Mouse (Mus musculus) forebrain, embryonic 11.5 days (tissue): ENCODE results near the gene Srgap3. TPM values are rescaled to one million over a fixed set of nuclear protein-coding genes. Genes with fewer than 3 reads are reported as not detected.

Source experiments
- ATAC-seq: fragments of 200-750 bp; cut with Nextera tagmentation; replicated peaks from 2 replicates; pipeline ENCODE4 v1.8.0; 2017; ENCODE audit warnings: moderate TSS enrichment; ENCODE audit not compliant: low FRiP score
- DNase-seq: peaks from one replicate; pipeline ENCODE4 v3.0.0-alpha.2; 2017; ENCODE audit warnings: low spot score
- H3K27ac ChIP-seq: fragments of 300-500 bp; sonication (generic); 2 replicates; pipeline ENCODE4 v1.5.1; 2014; ENCODE audit warnings: low read depth, low read length
- H3K27me3 ChIP-seq: fragments of 300-500 bp; sonication (generic); 2 replicates; pipeline ENCODE4 v1.6.1; 2014; ENCODE audit warnings: mild to moderate bottlenecking, low read length, mixed read lengths; ENCODE audit not compliant: control insufficient read depth, insufficient read depth
- H3K36me3 ChIP-seq: fragments of 300-500 bp; sonication (generic); 2 replicates; pipeline ENCODE4 v1.6.1; 2014; ENCODE audit warnings: mild to moderate bottlenecking, low read length, moderate library complexity, mixed read lengths; ENCODE audit not compliant: control insufficient read depth, insufficient read depth
- H3K4me1 ChIP-seq: fragments of 300-500 bp; sonication (generic); replicated peaks from 2 replicates; pipeline ENCODE4 v1.6.1; 2014; ENCODE audit warnings: low read length, mixed read lengths; ENCODE audit not compliant: control insufficient read depth, insufficient read depth
- H3K4me2 ChIP-seq: fragments of 300-500 bp; sonication (generic); 2 replicates; pipeline ENCODE4 v1.6.1; 2014; ENCODE audit warnings: low read depth, mild to moderate bottlenecking, low read length, moderate library complexity, mixed read lengths; ENCODE audit not compliant: severe bottlenecking
- H3K4me3 ChIP-seq: fragments of 300-500 bp; sonication (generic); 2 replicates; pipeline ENCODE4 v1.5.1; 2014; ENCODE audit warnings: low read depth, low read length
- H3K9ac ChIP-seq: fragments of 300-500 bp; sonication (generic); 2 replicates; pipeline ENCODE4 v1.6.1; 2014; ENCODE audit warnings: low read length
- H3K9me3 ChIP-seq: fragments of 300-500 bp; sonication (generic); 2 replicates; pipeline ENCODE4 v1.6.1; 2016; ENCODE audit warnings: low read length, mixed read lengths; ENCODE audit not compliant: control insufficient read depth
- whole genome bisulfite sequencing: fragments of 180-500 bp; shearing (Covaris S2); extraction: QIAGEN DNeasy Blood & Tissue Kit; methylation state at CpG from one replicate; pipeline ENCODE4 v1.1.7; 2014; 5-methylcytosine and 5-hydroxymethylcytosine counted together
- polyA plus RNA-seq: library from polyadenylated mRNA; unstranded; fragments of >200 nt; fragmentation: Nextera tagmentation; extraction: Ambion mirVana; gene quantifications from 2 replicates; pipeline ENCODE4 v1.2.1, GENCODE M21; 2014

The Srgap3 gene
- polyA plus RNA-seq, 1 experiment from 2014 or later: 37.8 TPM

DNA sequence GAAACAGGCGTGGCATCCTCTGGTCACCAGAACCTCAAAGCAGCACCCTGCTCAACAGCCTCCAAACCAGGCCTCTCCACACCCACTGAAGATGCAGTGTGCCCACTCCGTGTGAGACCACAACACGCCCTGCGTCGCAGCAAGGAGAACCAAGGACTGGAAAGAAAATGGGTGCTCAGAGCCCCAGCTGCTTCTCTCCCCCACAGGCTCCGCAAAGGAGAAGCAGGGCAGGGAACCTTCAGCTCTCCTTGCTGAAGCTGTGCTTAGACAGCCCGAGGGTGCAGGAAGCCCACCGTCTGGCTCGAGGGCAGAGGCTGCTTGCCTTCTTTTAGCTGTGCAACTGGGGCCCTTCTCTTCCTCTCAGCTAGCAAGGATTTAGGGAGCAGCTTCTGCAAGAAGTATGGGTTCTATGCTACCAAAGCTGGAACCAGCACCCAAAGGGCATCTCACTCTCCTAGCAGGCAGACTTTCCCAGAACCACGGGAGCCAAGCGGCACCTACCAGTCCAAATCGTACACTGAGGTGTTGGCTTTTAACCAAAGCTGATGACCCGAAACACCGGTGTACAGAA is 1.8 kb downstream of the Srgap3 start:
- Histone ChIP-seq H3K4me1 (peaks cover 20% of the 10 kb centered on the region), H3K4me3 (peak overlapping the region; percentile 79), H3K4me2 (peak overlapping the region; percentile 76), H3K27me3 (no peaks in the 10 kb centered on the region), H3K9ac (peak overlapping the region; percentile 71), H3K36me3 (peaks cover 5% of the 10 kb centered on the region; the same call in 1 of the 2 replicates), H3K9me3 (no peaks in the 10 kb centered on the region), H3K27ac (peak overlapping the region; percentile 60)
- ATAC-seq (no peak; the same call in 1 of the 2 replicates), DNase-seq (no peak)
- WGBS: 12% methylated on average over 14 of the region's 14 CpGs

GRCm38 (mm10) chr6:112943596-112944245 is 3.3 kb downstream of the Srgap3 start:
- Histone ChIP-seq H3K27me3 (no peaks in the 10 kb centered on the region), H3K9me3 (no peaks in the 10 kb centered on the region), H3K4me2 (peak overlapping the region; percentile 76), H3K4me3 (peak overlapping the region; percentile 79), H3K9ac (0 out of 2 replicates have a peak overlapping the region, but pooled peaks have one; percentile 30), H3K36me3 (peaks cover 5% of the 10 kb centered on the region; the same call in 1 of the 2 replicates), H3K27ac (peak overlapping the region; percentile 2), H3K4me1 (peaks cover 16% of the 10 kb centered on the region)
- DNase-seq (no peak), ATAC-seq (no peak)
- WGBS: 60% methylated on average over 9 of the region's 9 CpGs

GRCm38 (mm10) chr6:112939281-112939680 is 7.8 kb downstream of the Srgap3 start:
- DNase-seq (no peak), ATAC-seq (no peak)
- 92% methylated on average over 9 of the region's 9 CpGs for WGBS
- H3K27me3 ChIP-seq: no peaks in the 10 kb centered on the region
- H3K4me2 ChIP-seq: no peak overlapping the region
- H3K4me3 ChIP-seq: no peak overlapping the region
- no peak overlapping the region for H3K9ac ChIP-seq
- H3K9me3 ChIP-seq: no peaks in the 10 kb centered on the region
- H3K36me3 ChIP-seq: peaks cover 5% of the 10 kb centered on the region; the same call in 1 of the 2 replicates
- peaks cover 2% of the 10 kb centered on the region; the same call in 1 of the 2 replicates for H3K4me1 ChIP-seq
- no peak overlapping the region for H3K27ac ChIP-seq

DNA sequence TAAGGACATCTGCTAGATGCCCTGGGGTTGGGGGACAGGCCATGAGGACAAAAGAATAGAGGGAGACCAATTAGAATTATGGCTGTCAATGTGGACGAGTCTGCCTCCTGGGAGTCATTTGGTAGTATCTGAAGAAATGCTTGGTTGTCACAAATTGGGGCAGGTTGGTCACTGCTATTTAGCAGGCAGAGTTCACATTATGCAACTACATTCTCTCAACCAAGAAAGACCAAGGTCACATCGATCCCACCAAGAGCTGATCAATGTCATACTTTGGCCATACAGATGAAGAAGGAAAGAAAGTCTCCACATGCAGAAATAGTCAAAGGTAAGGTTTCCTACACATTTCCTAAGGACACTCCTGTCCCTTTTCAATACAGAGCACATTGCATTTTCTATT is 9.3 kb downstream of the Srgap3 start:
- ATAC-seq (no peak), DNase-seq (no peak)
- H3K9me3 ChIP-seq: no peaks in the 10 kb centered on the region
- H3K4me2 ChIP-seq: no peak overlapping the region
- no peak overlapping the region for H3K4me3 ChIP-seq
- no peaks in the 10 kb centered on the region; the same call in 1 of the 2 replicates for H3K4me1 ChIP-seq
- H3K27ac ChIP-seq: no peak overlapping the region
- H3K27me3 ChIP-seq: no peaks in the 10 kb centered on the region
- H3K36me3 ChIP-seq: peaks cover under 1% of the 10 kb centered on the region; the same call in 1 of the 2 replicates
- no peak overlapping the region for H3K9ac ChIP-seq
- WGBS: 88% methylated on average over 2 of the region's 2 CpGs

DNA sequence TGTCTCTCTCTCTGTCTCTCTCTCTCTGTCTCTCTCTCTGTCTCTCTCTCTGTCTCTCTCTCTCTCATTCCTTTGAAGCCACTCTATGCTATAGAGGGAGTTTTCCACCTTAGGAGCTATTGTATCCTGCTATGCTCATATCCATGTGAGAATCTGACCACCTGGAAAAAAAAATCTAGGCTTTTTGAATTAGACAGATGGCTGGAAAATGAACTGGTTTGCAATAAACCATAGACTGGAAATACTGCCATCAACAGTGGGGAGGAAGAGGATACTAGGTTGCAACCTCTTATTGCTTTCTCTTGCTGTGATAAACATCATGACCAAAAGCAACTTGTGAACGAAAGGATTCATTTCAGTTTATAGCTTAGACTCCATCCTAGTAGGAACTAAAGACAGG is 12.6 kb downstream of the Srgap3 start:
- H3K4me1 ChIP-seq: peaks cover 17% of the 10 kb centered on the region
- no peaks in the 10 kb centered on the region for H3K9me3 ChIP-seq
- DNase-seq: no peak
- no peak overlapping the region for H3K9ac ChIP-seq
- ATAC-seq: no peak
- no peak overlapping the region for H3K27ac ChIP-seq
- H3K27me3 ChIP-seq: no peaks in the 10 kb centered on the region
- no peak overlapping the region for H3K4me3 ChIP-seq
- 83% methylated on average over 1 of the region's 1 CpGs for WGBS
- no peak overlapping the region for H3K4me2 ChIP-seq
- no peaks in the 10 kb centered on the region for H3K36me3 ChIP-seq

DNA sequence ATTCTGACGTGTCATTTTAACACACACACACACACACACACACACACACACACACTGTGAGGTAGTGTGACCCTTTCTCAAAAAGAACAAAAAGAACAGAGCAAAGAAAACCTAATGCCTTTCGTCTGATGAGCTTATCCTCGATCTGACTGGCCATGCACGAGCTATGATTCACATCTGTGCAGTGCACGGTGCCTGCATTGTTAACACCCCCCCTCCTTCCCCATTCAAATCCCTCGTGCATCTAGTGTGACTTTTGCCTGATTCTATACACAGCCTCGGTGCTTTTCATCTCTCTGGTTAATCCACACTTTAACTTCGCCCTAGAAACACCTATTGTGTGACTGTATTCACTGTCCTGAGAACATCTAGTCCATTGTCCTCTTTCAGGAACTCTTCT is 14.5 kb downstream of the Srgap3 start:
- Histone ChIP-seq H3K27ac (no peak overlapping the region), H3K4me2 (no peak overlapping the region), H3K4me3 (no peak overlapping the region), H3K9ac (no peak overlapping the region), H3K4me1 (peaks cover 23% of the 10 kb centered on the region), H3K36me3 (no peaks in the 10 kb centered on the region), H3K27me3 (no peaks in the 10 kb centered on the region), H3K9me3 (no peaks in the 10 kb centered on the region)
- 17% methylated on average over 8 of the region's 8 CpGs for WGBS
- no peak for DNase-seq
- no peak for ATAC-seq

DNA sequence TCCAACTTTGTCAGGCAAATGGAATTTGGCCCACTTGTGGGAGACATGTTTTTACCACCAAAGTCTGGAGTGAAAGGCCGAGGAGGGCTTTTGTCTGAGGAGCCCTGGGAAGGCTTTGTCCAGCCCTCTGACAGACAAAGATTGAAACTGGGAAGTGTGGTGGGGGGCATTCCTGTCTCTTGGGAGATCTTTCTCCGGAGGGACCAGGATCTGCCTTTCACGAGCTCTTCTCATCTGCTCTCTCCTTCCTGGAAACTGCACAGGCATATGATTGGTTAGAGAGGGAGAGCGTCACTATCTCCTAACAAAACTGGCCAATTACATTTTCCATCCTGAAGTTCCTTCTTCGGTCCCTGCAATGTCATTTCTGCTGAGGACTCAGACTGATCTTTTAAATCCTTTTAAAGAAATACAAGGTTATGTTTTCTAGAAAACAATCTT is 17.0 kb downstream of the Srgap3 start:
- Histone ChIP-seq H3K4me2 (peak overlapping the region; percentile 31), H3K36me3 (no peaks in the 10 kb centered on the region), H3K9ac (0 out of 2 replicates have a peak overlapping the region, but pooled peaks have one; percentile 20), H3K27ac (peak overlapping the region; percentile 77), H3K9me3 (no peaks in the 10 kb centered on the region), H3K4me1 (peaks cover 29% of the 10 kb centered on the region), H3K27me3 (no peaks in the 10 kb centered on the region), H3K4me3 (no peak overlapping the region)
- 9% methylated on average over 5 of the region's 5 CpGs for WGBS
- peak; percentile 58 for DNase-seq
- peak; percentile 73 for ATAC-seq

- peak overlapping the region; percentile 31; the same call in 1 of the 2 replicates for H3K4me2 ChIP-seq
- H3K9me3 ChIP-seq: no peaks in the 10 kb centered on the region
- no peak for DNase-seq
- no peaks in the 10 kb centered on the region for H3K36me3 ChIP-seq
- H3K27ac ChIP-seq: peak overlapping the region; percentile 77
- 77% methylated on average over 6 of the region's 6 CpGs for WGBS
- ATAC-seq: no peak; the same call in 1 of the 2 replicates
- H3K4me1 ChIP-seq: peaks cover 29% of the 10 kb centered on the region
- H3K4me3 ChIP-seq: no peak overlapping the region
- H3K27me3 ChIP-seq: no peaks in the 10 kb centered on the region
- H3K9ac ChIP-seq: no peak overlapping the region
Measured at GRCm38 (mm10) chr6:112929291-112929984, 17.6 kb downstream of the Srgap3 start.
